Mouse (Mus musculus) kidney, adult 2 months (tissue): Measurements from ENCODE around the gene Mtch1. TPM values are rescaled to one million over a fixed set of nuclear protein-coding genes. Genes with fewer than 3 reads are reported as not detected.

Experiments
- DNase-seq: peaks from one replicate; pipeline ENCODE4 v3.0.0; 2021
- H3K27ac ChIP-seq: fragments of 200-500 bp; 2 replicates; pipeline ENCODE4 v1.5.1; 2012; ENCODE audit warnings: low read depth, low read length, control low read depth, inconsistent platforms; ENCODE audit not compliant: insufficient read depth
- H3K27me3 ChIP-seq: fragments of 200-500 bp; replicated peaks from 2 replicates; pipeline ENCODE4 v1.6.1; 2012; ENCODE audit warnings: mild to moderate bottlenecking, moderate library complexity, low read length, inconsistent platforms; ENCODE audit not compliant: control insufficient read depth, insufficient read depth
- H3K36me3 ChIP-seq: fragments of 200-500 bp; 2 replicates; pipeline ENCODE4 v1.6.1; 2012; ENCODE audit warnings: mild to moderate bottlenecking, moderate library complexity, low read length, inconsistent platforms; ENCODE audit not compliant: control insufficient read depth, insufficient read depth
- H3K4me1 ChIP-seq: fragments of 200-500 bp; 2 replicates; pipeline ENCODE4 v1.6.1; 2011; ENCODE audit warnings: low read length; ENCODE audit not compliant: control insufficient read depth, insufficient read depth
- H3K4me3 ChIP-seq: fragments of 200-500 bp; 2 replicates; pipeline ENCODE4 v1.5.1; 2011; ENCODE audit warnings: mild to moderate bottlenecking, low read depth, low read length, control low read depth; ENCODE audit not compliant: insufficient read depth
- CTCF ChIP-seq: fragments of 200-500 bp; conservative IDR thresholded peaks from 2 replicates; pipeline ENCODE4 v1.5.1; 2011; ENCODE audit warnings: low read depth, mild to moderate bottlenecking, control low read depth, low read length, moderate library complexity, mixed read lengths; ENCODE audit not compliant: insufficient read depth, insufficient read length
- POLR2A ChIP-seq: fragments of 200-500 bp; IDR thresholded peaks from one replicate; pipeline ENCODE4 v1.6.1; 2011; ENCODE audit warnings: low read depth, low read length, control low read depth
- WGBS: fragments of 180-500 bp; shearing (Covaris S2); methylation state at CpG from one replicate; pipeline ENCODE4 v1.1.7; 2018; 5-methylcytosine and 5-hydroxymethylcytosine counted together
- polyA plus RNA-seq: library from polyadenylated mRNA; depleted of rRNA; stranded (reverse); fragments of >200 nt; gene quantifications from 2 replicates; pipeline ENCODE4 v1.2.3, GENCODE M21; 2012

The Mtch1 gene
- polyA plus RNA-seq, 1 experiment = 375 TPM

- H3K36me3 ChIP-seq = peaks cover 3% of the 10 kb centered on the region; the same call in 1 of the 2 replicates
- WGBS = 32% methylated on average over 13 of the region's 13 CpGs
- H3K27me3 ChIP-seq = no peaks in the 10 kb centered on the region
- H3K4me3 ChIP-seq = no peak overlapping the region
- peaks cover 16% of the 10 kb centered on the region for H3K4me1 ChIP-seq
- TF ChIP-seq CTCF (no peak), POLR2A (no peak)
- peak; percentile 67 for DNase-seq
- peak overlapping the region; percentile 20 for H3K27ac ChIP-seq
Measured at GRCm38 (mm10) chr17:29342010-29342910, 5.5 kb downstream of the Mtch1 start.

GRCm38 (mm10) chr17:29341591-29342003 is 6.1 kb downstream of the Mtch1 start:
- H3K4me3 ChIP-seq = no peak overlapping the region
- peak; percentile 72 for DNase-seq
- H3K27ac ChIP-seq = peak overlapping the region; percentile 20
- 10% methylated on average over 9 of the region's 9 CpGs for WGBS
- no peaks in the 10 kb centered on the region for H3K27me3 ChIP-seq
- H3K36me3 ChIP-seq = peaks cover 3% of the 10 kb centered on the region; the same call in 1 of the 2 replicates
- TF ChIP-seq POLR2A (no peak), CTCF (no peak; the same call in 1 of the 2 replicates)
- H3K4me1 ChIP-seq = peaks cover 16% of the 10 kb centered on the region

- H3K36me3 ChIP-seq = peaks cover 4% of the 10 kb centered on the region
- H3K4me1 ChIP-seq = peaks cover 16% of the 10 kb centered on the region
Measured at GRCm38 (mm10) chr17:29340406-29341261, 7.1 kb downstream of the Mtch1 start.

GRCm38 (mm10) chr17:29339170-29339768 is 8.5 kb downstream of the Mtch1 start:
- Histone ChIP-seq H3K27me3 (no peaks in the 10 kb centered on the region), H3K36me3 (peaks cover 4% of the 10 kb centered on the region), H3K4me1 (peaks cover 16% of the 10 kb centered on the region), H3K4me3 (no peak overlapping the region), H3K27ac (no peak overlapping the region; the same call in 1 of the 2 replicates)
- peak; percentile 78 for DNase-seq
- no peak for TF ChIP-seq POLR2A
- WGBS = 46% methylated on average over 11 of the region's 11 CpGs

More at GRCm38 (mm10) chr17:29340406-29341261, 7.1 kb downstream of the Mtch1 start:
- TF ChIP-seq CTCF (no peak), POLR2A (no peak)
- H3K4me3 ChIP-seq = no peak overlapping the region
- no peak for DNase-seq
- H3K27ac ChIP-seq = no peak overlapping the region
- no peaks in the 10 kb centered on the region for H3K27me3 ChIP-seq
- 71% methylated on average over 18 of the region's 18 CpGs for WGBS

- Histone ChIP-seq H3K4me1 (peaks cover 16% of the 10 kb centered on the region), H3K4me3 (no peak overlapping the region), H3K36me3 (peaks cover 4% of the 10 kb centered on the region), H3K27me3 (no peaks in the 10 kb centered on the region), H3K27ac (no peak overlapping the region)
- TF ChIP-seq POLR2A (no peak), CTCF (no peak)
- WGBS = 88% methylated on average over 9 of the region's 9 CpGs
- DNase-seq = no peak
Measured at GRCm38 (mm10) chr17:29337979-29338823, 9.5 kb downstream of the Mtch1 start.
